Comparison of ENCODE assay signal across 9 mouse cellular contexts in the genomic region with DNA sequence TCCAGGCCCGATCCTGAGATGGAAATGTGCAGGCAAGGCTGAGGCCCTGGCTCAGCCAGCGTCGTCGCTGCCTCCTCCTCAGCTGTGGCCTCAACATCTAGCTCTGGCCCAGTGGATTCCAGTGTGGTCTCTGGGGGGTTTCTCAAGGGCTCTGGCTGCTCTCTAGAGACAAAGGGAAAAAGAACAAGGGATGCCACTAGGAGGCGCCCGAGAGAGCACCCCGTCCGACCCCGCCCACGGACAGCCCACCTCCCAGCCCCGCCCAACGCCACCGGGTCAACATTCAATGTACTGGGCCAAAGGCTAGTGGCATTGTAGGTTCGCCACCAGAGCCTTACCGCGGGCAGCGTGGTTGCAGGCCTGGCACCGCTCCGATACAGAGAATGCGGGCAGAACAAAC. TPM values are rescaled to one million over a fixed set of nuclear protein-coding genes. Genes with fewer than 3 reads are reported as not detected.
DNase-seq lines count a peak whose midpoint lies in the region; ATAC-seq and TF ChIP-seq lines count a peak whose summit lies in the region.
"Had no signal": no experiment of that assay in that cellular context is flagged by ENCODE, and none has a peak within 500 bp of the region (broad histone marks: within the 10 kb centered on the region; RNA-seq: fewer than 3 reads in every experiment).

No protein-coding gene starts in this region.

- no peak for TF ChIP-seq POLR2A in liver, adult 2 months (IDR thresholded peaks at IDR 0.05; ENCODE audit: extremely low read depth, insufficient read depth, low read length)

- no peak for ATAC-seq in heart, embryonic 12.5 days (ENCODE audit: insufficient number of reproducible peaks, low FRiP score)
- no peak for ATAC-seq in embryonic facial prominence, embryonic 11.5 days (replicated peaks; ENCODE audit: insufficient number of reproducible peaks, low FRiP score, low TSS enrichment, low read depth)
- 0 out of 2 replicates have a peak, but pooled peaks have one; percentile 23 for ATAC-seq in hindbrain, embryonic 12.5 days (ENCODE audit: low FRiP score)
- ATAC-seq in midbrain, embryonic 16.5 days, result no peak

- no peak overlapping the region for H3K4me2 ChIP-seq in heart, embryonic 12.5 days
- no peak overlapping the region for H3K4me2 ChIP-seq in embryonic facial prominence, embryonic 11.5 days (ENCODE audit: low read depth, low read length)
- H3K4me2 ChIP-seq in hindbrain, embryonic 12.5 days (replicated peaks), result 0 out of 2 replicates have a peak overlapping the region, but pooled peaks have one; percentile 3
- no peak overlapping the region for H3K4me2 ChIP-seq in midbrain, embryonic 16.5 days (ENCODE audit: low read length)
- H3K4me2 ChIP-seq: lung, embryonic 15.5 days had no signal

- H3K4me1 ChIP-seq in heart, embryonic 12.5 days (replicated peaks), result peaks cover 12% of the 10 kb centered on the region
- H3K4me1 ChIP-seq in embryonic facial prominence, embryonic 11.5 days (ENCODE audit: control insufficient read depth, insufficient read depth, low read length), result no peaks in the 10 kb centered on the region; the same call in 1 of the 2 replicates
- no peaks in the 10 kb centered on the region for H3K4me1 ChIP-seq in hindbrain, embryonic 12.5 days
- 0 out of 2 replicates have a peak, but pooled peaks cover 4% of the 10 kb centered on the region for H3K4me1 ChIP-seq in liver, adult 2 months (ENCODE audit: control insufficient read depth, insufficient read depth, low read length)
- H3K4me1 ChIP-seq in midbrain, embryonic 16.5 days (ENCODE audit: control insufficient read depth, insufficient read depth, low read length), result no peaks in the 10 kb centered on the region

- no peaks in the 10 kb centered on the region for H3K27me3 ChIP-seq in heart, embryonic 12.5 days (replicated peaks)
- H3K27me3 ChIP-seq in embryonic facial prominence, embryonic 11.5 days (ENCODE audit: control insufficient read depth, insufficient read depth, low read length), result no peaks in the 10 kb centered on the region
- H3K27me3 ChIP-seq in hindbrain, embryonic 12.5 days, result no peaks in the 10 kb centered on the region
- H3K27me3 ChIP-seq in liver, adult 2 months (ENCODE audit: control insufficient read depth, insufficient read depth, low read length), result no peaks in the 10 kb centered on the region
- H3K27me3 ChIP-seq in midbrain, embryonic 16.5 days (ENCODE audit: control insufficient read depth, insufficient read depth, low read depth, low read length), result no peaks in the 10 kb centered on the region
- H3K27me3 ChIP-seq: lung, embryonic 15.5 days had no signal

- H3K36me3 ChIP-seq in heart, embryonic 12.5 days, result peaks cover 95% of the 10 kb centered on the region
- H3K36me3 ChIP-seq in embryonic facial prominence, embryonic 11.5 days (replicated peaks; ENCODE audit: control insufficient read depth, insufficient read depth, low read depth, low read length), result peaks cover 24% of the 10 kb centered on the region
- peaks cover 55% of the 10 kb centered on the region for H3K36me3 ChIP-seq in hindbrain, embryonic 12.5 days
- no peaks in the 10 kb centered on the region for H3K36me3 ChIP-seq in liver, adult 2 months (ENCODE audit: control insufficient read depth, insufficient read depth, low read length)
- peaks cover 40% of the 10 kb centered on the region for H3K36me3 ChIP-seq in midbrain, embryonic 16.5 days (ENCODE audit: control insufficient read depth, insufficient read depth, low read length)

- H3K9ac ChIP-seq in heart, embryonic 12.5 days, result no peak overlapping the region
- no peak overlapping the region for H3K9ac ChIP-seq in embryonic facial prominence, embryonic 11.5 days (replicated peaks; ENCODE audit: low read length)
- no peak overlapping the region for H3K9ac ChIP-seq in hindbrain, embryonic 12.5 days
- no peak overlapping the region for H3K9ac ChIP-seq in liver, adult 2 months (ENCODE audit: low read depth, low read length)
- 0 out of 2 replicates have a peak overlapping the region, but pooled peaks have one; percentile 14 for H3K9ac ChIP-seq in midbrain, embryonic 16.5 days (ENCODE audit: low read depth, low read length)
- H3K9ac ChIP-seq: lung, embryonic 15.5 days had no signal

- H3K4me3 ChIP-seq in heart, embryonic 12.5 days, result no peak overlapping the region
- no peak overlapping the region for H3K4me3 ChIP-seq in embryonic facial prominence, embryonic 11.5 days (ENCODE audit: low read depth, low read length)
- no peak overlapping the region for H3K4me3 ChIP-seq in hindbrain, embryonic 12.5 days
- no peak overlapping the region for H3K4me3 ChIP-seq in liver, adult 2 months (ENCODE audit: insufficient read depth, low read depth, low read length)
- no peak overlapping the region for H3K4me3 ChIP-seq in midbrain, embryonic 16.5 days (ENCODE audit: low read depth, low read length)
- H3K4me3 ChIP-seq: lung, embryonic 15.5 days had no signal

- no peak overlapping the region for H3K27ac ChIP-seq in heart, embryonic 12.5 days (ENCODE audit: poor library complexity, severe bottlenecking)
- no peak overlapping the region for H3K27ac ChIP-seq in embryonic facial prominence, embryonic 11.5 days (replicated peaks; ENCODE audit: low read depth, low read length)
- no peak overlapping the region for H3K27ac ChIP-seq in hindbrain, embryonic 12.5 days
- H3K27ac ChIP-seq in liver, adult 2 months (replicated peaks; ENCODE audit: insufficient read depth, low read depth, low read length), result no peak overlapping the region
- H3K27ac ChIP-seq in midbrain, embryonic 16.5 days (ENCODE audit: low read length), result no peak overlapping the region
- H3K27ac ChIP-seq: lung, embryonic 15.5 days had no signal

- 23% methylated on average over 20 of the region's 20 CpGs for WGBS in heart, embryonic 12.5 days
- WGBS in embryonic facial prominence, embryonic 11.5 days, result 24% methylated on average over 20 of the region's 20 CpGs
- 19% methylated on average over 20 of the region's 20 CpGs for WGBS in hindbrain, embryonic 12.5 days
- WGBS in liver, adult 2 months, result 27% methylated on average over 20 of the region's 20 CpGs
- WGBS in midbrain, embryonic 16.5 days, result 19% methylated on average over 20 of the region's 20 CpGs

- H3K79me2 ChIP-seq in liver, adult 2 months (ENCODE audit: control insufficient read depth, insufficient read depth, low read length), result no peaks in the 10 kb centered on the region

- TF ChIP-seq CTCF in liver, adult 2 months (IDR thresholded peaks at IDR 0.05; ENCODE audit: low read depth, low read length), result peak; percentile 62

- no peaks in the 10 kb centered on the region for H3K9me3 ChIP-seq in heart, embryonic 12.5 days (replicated peaks)
- no peaks in the 10 kb centered on the region for H3K9me3 ChIP-seq in embryonic facial prominence, embryonic 11.5 days (replicated peaks; ENCODE audit: control insufficient read depth, low read length)
- H3K9me3 ChIP-seq in hindbrain, embryonic 12.5 days (replicated peaks), result no peaks in the 10 kb centered on the region
- no peaks in the 10 kb centered on the region for H3K9me3 ChIP-seq in midbrain, embryonic 16.5 days (replicated peaks; ENCODE audit: control insufficient read depth, low read length, poor library complexity, severe bottlenecking)
- H3K9me3 ChIP-seq: lung, embryonic 15.5 days had no signal

- DNase-seq in heart, adult 11 months, result peak; percentile 96
- DNase-seq in WW6 (ENCODE audit: low read depth, low spot score), result peak; percentile 57
- DNase-seq in embryonic facial prominence, embryonic 11.5 days (ENCODE audit: low spot score), result peak; percentile 75
- peak; percentile 60 for DNase-seq in liver, adult 2 months (ENCODE audit: extremely low read depth, low read depth, low spot score)
- DNase-seq in thymus, adult 18-20 months, result peak; percentile 31 to 37

RNA-seq across cellular contexts. Expression of a gene that starts 16.3 kb away (rescaled TPM):
- polyA plus RNA-seq in heart, embryonic 12.5 days (2016; fragmentation: Nextera tagmentation; extraction: Ambion mirVana), result 4.1 TPM in 2 replicates
- polyA plus RNA-seq in embryonic facial prominence, embryonic 11.5 days (2014; fragmentation: Nextera tagmentation; extraction: Ambion mirVana), result 1.8 and 2.3 TPM in 2 replicates
- polyA plus RNA-seq in hindbrain, embryonic 12.5 days (2016; fragmentation: Nextera tagmentation; extraction: Ambion mirVana), result 3.6 and 4.5 TPM in 2 replicates
- 0.37 and 2.1 TPM in 2 replicates for total RNA-seq in liver, adult 2 months (2014; rRNA removed)
- polyA plus RNA-seq in liver, adult 2 months (2012; rRNA removed), result 1.0 TPM in 2 replicates
- polyA plus RNA-seq in midbrain, embryonic 16.5 days (2015; fragmentation: Nextera tagmentation; extraction: Ambion mirVana), result 5.0 and 5.4 TPM in 2 replicates

RNA-seq across cellular contexts. Expression of a gene that starts 52.3 kb away (rescaled TPM):
- polyA plus RNA-seq in heart, embryonic 12.5 days (2016; fragmentation: Nextera tagmentation; extraction: Ambion mirVana), result 8.7 and 10.6 TPM in 2 replicates
- 8.1 and 10.0 TPM in 2 replicates for polyA plus RNA-seq in embryonic facial prominence, embryonic 11.5 days (2014; fragmentation: Nextera tagmentation; extraction: Ambion mirVana)
- polyA plus RNA-seq in hindbrain, embryonic 12.5 days (2016; fragmentation: Nextera tagmentation; extraction: Ambion mirVana), result 9.1 and 9.6 TPM in 2 replicates
- total RNA-seq in liver, adult 2 months (2014; rRNA removed), result 1.2 and 2.1 TPM in 2 replicates
- 1.4 and 1.8 TPM in 2 replicates for polyA plus RNA-seq in liver, adult 2 months (2012; rRNA removed)
- polyA plus RNA-seq in midbrain, embryonic 16.5 days (2015; fragmentation: Nextera tagmentation; extraction: Ambion mirVana), result 13.8 and 17.6 TPM in 2 replicates

Comparison
In these comparisons a context has a peak if more than half of its experiments do, and no peak if none do; other contexts are left out.
1. DNase-seq: peak in every context shown above with its lines; median percentile 96 in heart, adult 11 months; 75 in embryonic facial prominence, embryonic 11.5 days; 60 in liver, adult 2 months; 57 in WW6; 34 in thymus, adult 18-20 months.